Mouse (Mus musculus) intestine, embryonic 16.5 days (tissue): ENCODE results near the gene Klk13. TPM values are rescaled to one million over a fixed set of nuclear protein-coding genes. Genes with fewer than 3 reads are reported as not detected.
"Not testable (repeated sequence)": the region's sequence is repeated elsewhere in the genome, so short reads cannot be mapped to it uniquely, and the experiment has no call there.

Source experiments
- ATAC-seq: fragments of 200-750 bp; cut with Nextera tagmentation; 2 replicates; pipeline ENCODE4 v1.8.0; 2017; ENCODE audit warnings: moderate TSS enrichment, moderate library complexity
- H3K27ac ChIP-seq: fragments of 300-500 bp; sonication (generic); 2 replicates; pipeline ENCODE4 v1.5.1; 2014; ENCODE audit warnings: mild to moderate bottlenecking, low read length
- H3K27me3 ChIP-seq: fragments of 300-500 bp; sonication (generic); replicated peaks from 2 replicates; pipeline ENCODE4 v1.6.1; 2014; ENCODE audit warnings: low read length, control low read depth, mixed read lengths; ENCODE audit not compliant: control insufficient read depth, insufficient read depth
- H3K36me3 ChIP-seq: fragments of 300-500 bp; sonication (generic); 2 replicates; pipeline ENCODE4 v1.6.1; 2014; ENCODE audit warnings: low read length, control low read depth; ENCODE audit not compliant: control insufficient read depth, insufficient read depth
- H3K4me1 ChIP-seq: fragments of 300-500 bp; sonication (generic); 2 replicates; pipeline ENCODE4 v1.6.1; 2014; ENCODE audit warnings: low read length, control low read depth, mixed read lengths; ENCODE audit not compliant: control insufficient read depth, insufficient read depth
- H3K4me2 ChIP-seq: fragments of 300-500 bp; sonication (generic); 2 replicates; pipeline ENCODE4 v1.6.1; 2014; ENCODE audit warnings: low read depth, low read length, control low read depth
- H3K4me3 ChIP-seq: fragments of 300-500 bp; sonication (generic); 2 replicates; pipeline ENCODE4 v1.5.1; 2014; ENCODE audit warnings: mild to moderate bottlenecking, low read length
- H3K9ac ChIP-seq: fragments of 300-500 bp; sonication (generic); 2 replicates; pipeline ENCODE4 v1.6.1; 2014; ENCODE audit warnings: low read depth, low read length
- H3K9me3 ChIP-seq: fragments of 300-500 bp; sonication (generic); 2 replicates; pipeline ENCODE4 v1.6.1; 2016; ENCODE audit warnings: low read length, control low read depth; ENCODE audit not compliant: control insufficient read depth
- WGBS: fragments of 180-500 bp; shearing (Covaris S2); extraction: QIAGEN DNeasy Blood & Tissue Kit; methylation state at CpG from one replicate; pipeline ENCODE4 v1.1.7; 2014; 5-methylcytosine and 5-hydroxymethylcytosine counted together
- polyA plus RNA-seq: library from polyadenylated mRNA; unstranded; fragments of >200 nt; fragmentation: Nextera tagmentation; extraction: Ambion mirVana; gene quantifications from 2 replicates; pipeline ENCODE4 v1.2.1, GENCODE M21; 2015

Klk13 gene
- 0.27 and 0.33 TPM in 2 replicates for polyA plus RNA-seq

GRCm38 (mm10) chr7:43712267-43712666 lies at the start of gene Klk13:
TSS of gene Klk13 (plus strand) at chr7:43712567.
- 62% methylated on average over 4 of the region's 4 CpGs for WGBS
- no peaks in the 10 kb centered on the region for H3K9me3 ChIP-seq
- H3K4me3 ChIP-seq: no peak within 1 kb of the TSS
- ATAC-seq: no peak
- no peaks in the 10 kb centered on the region for H3K27me3 ChIP-seq
- no peak within 1 kb of the TSS for H3K9ac ChIP-seq
- H3K4me2 ChIP-seq: no peak within 1 kb of the TSS
- H3K4me1 ChIP-seq: no peaks in the 10 kb centered on the region
- H3K36me3 ChIP-seq: no peaks in the 10 kb centered on the region
- no peak within 1 kb of the TSS for H3K27ac ChIP-seq

DNA sequence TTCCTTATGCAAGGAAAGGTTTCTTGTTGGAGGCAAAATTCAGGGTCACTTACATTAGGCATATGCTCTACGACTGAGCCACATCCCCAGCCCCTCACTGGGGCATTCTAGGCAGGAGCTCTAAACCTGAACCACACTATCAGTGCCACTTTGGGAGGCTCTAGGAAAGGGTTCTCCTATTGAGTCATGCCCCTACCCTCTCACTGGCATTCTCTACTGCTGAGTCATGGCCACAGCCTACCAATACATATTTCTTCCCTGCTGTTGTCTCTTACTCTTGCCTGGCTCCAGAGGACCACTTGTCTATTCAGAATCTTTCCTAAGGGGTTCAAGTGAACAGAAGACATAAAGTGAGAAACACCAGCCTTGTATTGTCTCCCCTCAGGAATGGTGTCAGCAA lies 49.6 kb upstream of the Klk13 start:
- no peaks in the 10 kb centered on the region for H3K27me3 ChIP-seq
- H3K36me3 ChIP-seq: no peaks in the 10 kb centered on the region
- no peak overlapping the region for H3K27ac ChIP-seq
- no peak for ATAC-seq
- WGBS: 88% methylated on average over 1 of the region's 1 CpGs
- no peak overlapping the region for H3K4me2 ChIP-seq
- H3K4me1 ChIP-seq: no peaks in the 10 kb centered on the region
- no peak overlapping the region for H3K4me3 ChIP-seq
- H3K9ac ChIP-seq: no peak overlapping the region
- no peaks in the 10 kb centered on the region for H3K9me3 ChIP-seq

DNA sequence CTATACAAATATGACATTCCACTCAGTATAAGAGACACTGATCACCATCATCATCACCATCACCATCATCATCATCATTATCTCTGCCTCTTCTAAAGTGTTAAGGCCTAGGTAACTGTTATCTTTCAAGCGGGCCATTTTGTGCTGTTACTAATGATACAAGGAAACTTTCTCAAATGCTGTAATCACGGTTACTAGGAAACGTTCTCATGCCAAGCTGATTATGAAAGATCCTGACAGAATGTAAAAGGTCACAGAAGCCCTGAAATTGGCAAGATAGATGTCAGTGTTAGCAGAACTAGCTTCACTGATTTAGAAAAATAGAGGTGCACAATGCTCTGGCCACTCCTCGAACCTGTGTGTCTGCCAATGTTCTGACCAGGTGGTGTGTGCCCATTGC lies 45.1 kb upstream of the Klk13 start:
- H3K4me3 ChIP-seq, H3K27ac ChIP-seq, H3K27me3 ChIP-seq, ATAC-seq, H3K9ac ChIP-seq, H3K4me2 ChIP-seq, H3K4me1 ChIP-seq, H3K9me3 ChIP-seq, H3K36me3 ChIP-seq: not testable (repeated sequence)
- 80% methylated on average over 4 of the region's 4 CpGs for WGBS

- H3K9ac ChIP-seq: no peak overlapping the region
- no peaks in the 10 kb centered on the region for H3K36me3 ChIP-seq
- peaks cover 8% of the 10 kb centered on the region for H3K4me1 ChIP-seq
- H3K4me3 ChIP-seq: no peak overlapping the region
- H3K4me2 ChIP-seq: no peak overlapping the region
- ATAC-seq: no peak
- H3K27ac ChIP-seq: no peak overlapping the region
- WGBS: 23% methylated on average over 3 of the region's 3 CpGs
- H3K9me3 ChIP-seq: no peaks in the 10 kb centered on the region
- no peaks in the 10 kb centered on the region for H3K27me3 ChIP-seq
Measured at GRCm38 (mm10) chr7:43668582-43668981, 43.8 kb upstream of the Klk13 start.

GRCm38 (mm10) chr7:43671064-43671808 lies 41.1 kb upstream of the Klk13 start:
- Histone ChIP-seq H3K27ac (peak overlapping the region; percentile 55; the same call in 1 of the 2 replicates), H3K4me2 (peak overlapping the region; percentile 60), H3K9ac (peak overlapping the region; percentile 82), H3K36me3 (peaks cover 14% of the 10 kb centered on the region), H3K4me3 (peak overlapping the region; percentile 78), H3K27me3 (no peaks in the 10 kb centered on the region), H3K9me3 (peaks cover under 1% of the 10 kb centered on the region; the same call in 1 of the 2 replicates), H3K4me1 (peaks cover 8% of the 10 kb centered on the region)
- WGBS: 66% methylated on average over 11 of the region's 11 CpGs
- ATAC-seq: peak; percentile 36

DNA sequence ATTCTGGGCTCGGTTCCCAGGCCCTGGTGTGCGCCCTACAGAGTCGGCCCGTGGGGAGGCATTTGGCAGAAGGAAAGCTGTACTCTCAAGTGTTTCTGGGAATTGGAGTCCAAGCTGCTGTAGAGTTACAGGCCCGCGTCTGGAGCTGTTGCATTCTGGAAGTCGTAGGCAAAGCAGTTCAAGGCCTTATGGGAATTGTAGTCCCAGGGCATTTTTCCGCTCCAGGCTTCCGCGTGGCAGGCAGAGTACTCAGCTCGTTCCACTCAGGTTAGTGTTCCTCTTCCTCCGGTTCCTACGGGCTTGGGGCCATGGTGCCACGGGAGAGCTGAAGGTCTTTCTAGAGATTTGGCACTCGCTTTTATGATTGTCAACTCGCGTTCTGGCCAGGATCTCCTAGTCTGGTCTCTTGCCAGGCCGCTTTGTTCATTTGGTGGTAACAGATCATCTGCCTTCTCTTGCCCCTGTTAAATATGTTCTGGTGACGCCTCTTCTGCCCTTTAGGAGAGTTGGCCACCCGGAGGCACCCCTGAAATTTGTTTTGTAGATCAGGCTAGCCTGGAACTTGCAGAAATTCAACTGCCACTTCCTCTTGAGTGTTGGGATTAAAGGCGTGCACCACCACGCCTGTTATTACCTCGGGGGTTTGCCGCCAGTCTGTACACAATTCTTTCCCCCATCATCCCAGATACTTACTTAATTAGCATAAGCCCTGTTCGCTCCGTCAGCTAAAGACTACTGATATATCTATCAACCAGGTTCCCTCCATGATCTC lies 40.4 kb upstream of the Klk13 start, which contains the start of gene Ctu1:
Ctu1 (plus strand) TSS at position 208 of the 772 bp plus-strand sequence.
- H3K27ac ChIP-seq: peak within 1 kb of the TSS; percentile 68
- H3K4me2 ChIP-seq: peak within 1 kb of the TSS; percentile 69
- WGBS: 1% methylated on average over 26 of the region's 26 CpGs
- peak within 1 kb of the TSS; percentile 78 for H3K4me3 ChIP-seq
- H3K4me1 ChIP-seq: peaks cover 8% of the 10 kb centered on the region
- peak within 1 kb of the TSS; percentile 82 for H3K9ac ChIP-seq
- no peaks in the 10 kb centered on the region for H3K27me3 ChIP-seq
- H3K36me3 ChIP-seq: peaks cover 21% of the 10 kb centered on the region
- peaks cover 7% of the 10 kb centered on the region; the same call in 1 of the 2 replicates for H3K9me3 ChIP-seq
- ATAC-seq: peak; percentile 94

DNA sequence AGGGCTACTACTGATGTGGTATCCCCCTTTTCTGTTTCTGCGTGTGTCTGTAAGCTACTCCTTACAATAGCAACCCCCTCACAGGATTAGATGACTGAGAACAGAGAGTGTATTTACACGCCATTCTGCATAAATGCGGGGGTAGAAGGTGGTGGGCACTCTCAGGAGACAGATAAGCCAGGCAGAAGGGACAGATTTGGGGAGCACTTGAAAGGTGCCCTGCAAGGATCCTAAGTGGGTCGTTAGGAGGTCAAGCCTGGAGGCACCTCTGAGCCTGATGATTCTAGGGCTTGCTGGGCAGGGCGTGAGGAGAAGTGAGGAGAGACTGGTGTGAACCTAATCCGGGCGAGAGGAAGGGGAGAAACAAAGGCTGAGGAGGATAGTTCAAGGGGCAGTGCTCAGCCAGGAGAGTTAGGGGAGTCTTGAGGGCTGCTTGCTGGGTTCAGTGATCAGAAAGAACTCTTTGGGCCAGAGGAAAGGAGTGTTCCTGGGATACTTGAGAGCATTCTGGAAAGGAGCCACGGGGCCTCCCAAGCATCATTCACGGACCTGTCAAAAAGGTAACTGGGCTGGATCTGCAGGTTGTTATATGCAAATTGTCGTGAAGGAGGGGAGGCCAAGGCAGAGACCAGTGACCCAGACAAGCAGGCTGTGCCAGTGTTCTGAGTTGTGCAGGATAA lies 39.6 kb upstream of the Klk13 start:
- H3K4me1 ChIP-seq: peaks cover 8% of the 10 kb centered on the region
- ATAC-seq: no peak
- WGBS: 7% methylated on average over 10 of the region's 10 CpGs
- H3K4me2 ChIP-seq: peak overlapping the region; percentile 69
- no peak overlapping the region for H3K27ac ChIP-seq
- H3K4me3 ChIP-seq: peak overlapping the region; percentile 78
- peaks cover 7% of the 10 kb centered on the region; the same call in 1 of the 2 replicates for H3K9me3 ChIP-seq
- H3K9ac ChIP-seq: peak overlapping the region; percentile 82
- H3K36me3 ChIP-seq: peaks cover 28% of the 10 kb centered on the region
- H3K27me3 ChIP-seq: no peaks in the 10 kb centered on the region

DNA sequence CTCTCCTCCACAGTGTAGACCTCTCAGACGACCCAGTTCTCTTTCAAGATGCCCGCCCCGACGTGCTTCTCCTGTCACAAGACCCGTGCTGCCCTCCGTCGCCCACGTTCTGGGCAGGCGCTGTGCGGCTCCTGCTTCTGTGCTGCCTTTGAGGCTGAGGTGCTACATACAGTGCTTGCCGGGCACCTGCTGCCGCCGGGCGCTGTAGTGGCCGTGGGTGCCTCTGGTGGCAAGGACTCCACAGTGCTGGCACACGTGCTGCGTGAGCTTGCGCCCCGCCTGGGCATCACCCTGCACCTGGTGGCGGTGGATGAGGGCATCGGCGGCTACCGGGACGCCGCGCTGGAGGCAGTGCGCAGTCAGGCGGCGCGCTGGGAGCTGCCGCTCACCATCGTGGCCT lies 37.3 kb upstream of the Klk13 start:
- Histone ChIP-seq H3K4me1 (peaks cover 8% of the 10 kb centered on the region), H3K27me3 (no peaks in the 10 kb centered on the region), H3K4me3 (no peak overlapping the region), H3K9ac (no peak overlapping the region), H3K27ac (no peak overlapping the region), H3K36me3 (peaks cover 32% of the 10 kb centered on the region), H3K9me3 (peaks cover 7% of the 10 kb centered on the region; the same call in 1 of the 2 replicates), H3K4me2 (no peak overlapping the region)
- ATAC-seq: no peak
- WGBS: 92% methylated on average over 32 of the region's 32 CpGs

- no peaks in the 10 kb centered on the region for H3K4me1 ChIP-seq
- ATAC-seq: no peak
Measured at GRCm38 (mm10) chr7:43678517-43678916, 33.9 kb upstream of the Klk13 start.

More at GRCm38 (mm10) chr7:43678517-43678916, 33.9 kb upstream of the Klk13 start:
- H3K4me2 ChIP-seq: no peak overlapping the region
- H3K36me3 ChIP-seq: peaks cover 32% of the 10 kb centered on the region
- H3K27ac ChIP-seq: no peak overlapping the region
- no peaks in the 10 kb centered on the region for H3K27me3 ChIP-seq
- H3K4me3 ChIP-seq: no peak overlapping the region
- H3K9me3 ChIP-seq: peaks cover 7% of the 10 kb centered on the region; the same call in 1 of the 2 replicates
- no peak overlapping the region for H3K9ac ChIP-seq
